Mouse (Mus musculus) neural tube, embryonic 12.5 days (tissue): ENCODE data around the gene Ctnnal1. TPM values are rescaled to one million over a fixed set of nuclear protein-coding genes. Genes with fewer than 3 reads are reported as not detected.

Experiments
- ATAC-seq: fragments of 200-750 bp; cut with Nextera tagmentation; 2 replicates; pipeline ENCODE4 v1.8.0; 2017; ENCODE audit warnings: low read depth, mild to moderate bottlenecking, moderate TSS enrichment, moderate library complexity; ENCODE audit not compliant: low FRiP score
- H3K27ac ChIP-seq: fragments of 300-500 bp; sonication (generic); 2 replicates; pipeline ENCODE4 v1.5.1; 2016
- H3K27me3 ChIP-seq: fragments of 300-500 bp; sonication (generic); replicated peaks from 2 replicates; pipeline ENCODE4 v1.6.1; 2016; ENCODE audit warnings: mild to moderate bottlenecking
- H3K36me3 ChIP-seq: fragments of 300-500 bp; sonication (generic); 2 replicates; pipeline ENCODE4 v1.6.1; 2016; ENCODE audit warnings: mild to moderate bottlenecking
- H3K4me1 ChIP-seq: fragments of 300-500 bp; sonication (generic); 2 replicates; pipeline ENCODE4 v1.6.1; 2016
- H3K4me2 ChIP-seq: fragments of 300-500 bp; sonication (generic); replicated peaks from 2 replicates; pipeline ENCODE4 v1.6.1; 2016; ENCODE audit warnings: mild to moderate bottlenecking
- H3K4me3 ChIP-seq: fragments of 300-500 bp; sonication (generic); 2 replicates; pipeline ENCODE4 v1.5.1; 2016
- H3K9ac ChIP-seq: fragments of 300-500 bp; sonication (generic); 2 replicates; pipeline ENCODE4 v1.6.1; 2016; ENCODE audit warnings: mild to moderate bottlenecking
- H3K9me3 ChIP-seq: fragments of 300-500 bp; sonication (generic); 2 replicates; pipeline ENCODE4 v1.6.1; 2016; ENCODE audit warnings: mild to moderate bottlenecking
- WGBS: fragments of 180-500 bp; shearing (Covaris S2); methylation state at CpG from one replicate; pipeline ENCODE4 v1.1.7; 2016; 5-methylcytosine and 5-hydroxymethylcytosine counted together
- polyA plus RNA-seq: library from polyadenylated mRNA; unstranded; fragments of >200 nt; fragmentation: Nextera tagmentation; extraction: Ambion mirVana; gene quantifications from 2 replicates; pipeline ENCODE4 v1.2.1, GENCODE M21; 2016

Ctnnal1 gene
- polyA plus RNA-seq, 1 experiment from 2014 or later: 23.0 TPM

DNA sequence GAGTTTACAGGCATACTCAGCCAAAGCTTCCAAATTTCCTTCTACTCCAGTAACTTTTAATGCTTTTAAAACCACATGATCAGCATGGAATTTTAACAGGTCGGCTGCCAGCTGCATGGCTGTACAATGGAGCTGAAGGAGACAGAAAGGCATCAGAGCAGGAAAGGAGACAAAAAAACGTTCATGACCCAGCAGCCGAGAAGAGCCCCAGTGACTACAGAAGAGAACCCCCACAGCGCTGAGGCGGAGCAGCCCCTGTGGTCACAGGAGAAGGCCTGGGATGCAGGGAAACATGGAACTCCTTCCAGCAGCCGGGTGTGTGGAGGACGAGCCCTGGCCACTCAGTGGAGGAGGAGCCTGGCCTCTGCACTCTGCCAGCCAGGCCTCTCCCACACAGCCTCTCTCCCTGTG is 35.5 kb downstream of the Ctnnal1 start:
- H3K27me3 ChIP-seq: no peaks in the 10 kb centered on the region
- 58% methylated on average over 7 of the region's 7 CpGs for WGBS
- no peak overlapping the region for H3K27ac ChIP-seq
- no peak for ATAC-seq
- no peak overlapping the region for H3K9ac ChIP-seq
- no peaks in the 10 kb centered on the region for H3K9me3 ChIP-seq
- H3K4me1 ChIP-seq: peaks cover 5% of the 10 kb centered on the region; the same call in 1 of the 2 replicates
- H3K36me3 ChIP-seq: peaks cover 47% of the 10 kb centered on the region
- H3K4me2 ChIP-seq: no peak overlapping the region
- H3K4me3 ChIP-seq: no peak overlapping the region

- Histone ChIP-seq H3K9me3 (no peaks in the 10 kb centered on the region), H3K27me3 (no peaks in the 10 kb centered on the region), H3K36me3 (peaks cover 44% of the 10 kb centered on the region), H3K27ac (no peak overlapping the region), H3K9ac (no peak overlapping the region), H3K4me1 (peaks cover 5% of the 10 kb centered on the region; the same call in 1 of the 2 replicates), H3K4me3 (no peak overlapping the region), H3K4me2 (no peak overlapping the region)
- ATAC-seq: no peak
- 85% methylated on average over 3 of the region's 3 CpGs for WGBS
These were observed 36.1 kb downstream of the Ctnnal1 start for GRCm38 (mm10) chr4:56828932-56829331.

- Histone ChIP-seq H3K36me3 (peaks cover 17% of the 10 kb centered on the region), H3K9ac (no peak overlapping the region), H3K4me3 (no peak overlapping the region), H3K27ac (no peak overlapping the region), H3K27me3 (no peaks in the 10 kb centered on the region), H3K9me3 (no peaks in the 10 kb centered on the region), H3K4me2 (no peak overlapping the region), H3K4me1 (no peaks in the 10 kb centered on the region)
- 90% methylated on average over 9 of the region's 9 CpGs for WGBS
- ATAC-seq: no peak
These were observed 40.8 kb downstream of the Ctnnal1 start for GRCm38 (mm10) chr4:56824231-56824630.

- Histone ChIP-seq H3K27ac (no peak overlapping the region), H3K4me3 (no peak overlapping the region), H3K4me2 (no peak overlapping the region), H3K4me1 (no peaks in the 10 kb centered on the region), H3K9ac (no peak overlapping the region), H3K36me3 (peaks cover 8% of the 10 kb centered on the region; the same call in 1 of the 2 replicates), H3K27me3 (no peaks in the 10 kb centered on the region), H3K9me3 (no peaks in the 10 kb centered on the region)
- ATAC-seq: peak; percentile 63; the same call in 1 of the 2 replicates
These were observed 44.9 kb downstream of the Ctnnal1 start for GRCm38 (mm10) chr4:56820017-56820550.

GRCm38 (mm10) chr4:56815131-56815530 is 49.9 kb downstream of the Ctnnal1 start:
- Histone ChIP-seq H3K27me3 (no peaks in the 10 kb centered on the region), H3K4me1 (no peaks in the 10 kb centered on the region), H3K4me3 (no peak overlapping the region), H3K36me3 (peaks cover 24% of the 10 kb centered on the region), H3K9ac (no peak overlapping the region), H3K9me3 (no peaks in the 10 kb centered on the region), H3K27ac (no peak overlapping the region), H3K4me2 (no peak overlapping the region)
- no peak for ATAC-seq
- 89% methylated on average over 8 of the region's 8 CpGs for WGBS

DNA sequence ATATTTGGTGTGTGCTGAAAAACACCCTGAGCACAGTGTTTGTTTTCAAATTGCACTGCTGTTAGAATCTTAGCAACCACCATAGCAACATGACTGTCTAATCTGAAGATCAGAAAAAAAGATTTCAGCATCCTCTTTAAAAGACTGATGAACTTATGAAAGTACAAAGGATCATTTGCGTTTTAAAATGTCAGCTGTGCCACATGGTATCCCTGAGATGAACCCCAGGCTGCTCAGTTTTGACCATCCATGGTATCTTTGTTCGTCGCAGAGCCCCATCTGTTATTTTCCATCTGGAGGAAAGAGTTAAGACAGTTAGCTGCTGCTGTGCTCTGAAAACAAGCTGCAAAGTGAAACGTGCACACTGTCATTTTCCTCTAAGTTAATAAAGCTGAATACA is 52.9 kb downstream of the Ctnnal1 start:
- no peak overlapping the region for H3K27ac ChIP-seq
- 83% methylated on average over 4 of the region's 4 CpGs for WGBS
- no peaks in the 10 kb centered on the region for H3K27me3 ChIP-seq
- no peak for ATAC-seq
- no peak overlapping the region for H3K9ac ChIP-seq
- no peak overlapping the region for H3K4me3 ChIP-seq
- H3K4me1 ChIP-seq: no peaks in the 10 kb centered on the region
- no peaks in the 10 kb centered on the region for H3K9me3 ChIP-seq
- peaks cover 36% of the 10 kb centered on the region for H3K36me3 ChIP-seq
- no peak overlapping the region for H3K4me2 ChIP-seq

- Histone ChIP-seq H3K27me3 (no peaks in the 10 kb centered on the region), H3K27ac (no peak overlapping the region), H3K9me3 (no peaks in the 10 kb centered on the region), H3K4me2 (no peak overlapping the region), H3K9ac (no peak overlapping the region), H3K4me1 (no peaks in the 10 kb centered on the region), H3K36me3 (peaks cover 41% of the 10 kb centered on the region), H3K4me3 (no peak overlapping the region)
- ATAC-seq: no peak
- 67% methylated on average over 3 of the region's 3 CpGs for WGBS
These were observed 53.3 kb downstream of the Ctnnal1 start for GRCm38 (mm10) chr4:56811642-56812041.

- Histone ChIP-seq H3K36me3 (peaks cover 45% of the 10 kb centered on the region), H3K9ac (no peak overlapping the region), H3K4me1 (no peaks in the 10 kb centered on the region; the same call in 1 of the 2 replicates), H3K4me3 (no peak overlapping the region), H3K4me2 (no peak overlapping the region), H3K9me3 (no peaks in the 10 kb centered on the region), H3K27me3 (no peaks in the 10 kb centered on the region), H3K27ac (no peak overlapping the region)
- 77% methylated on average over 4 of the region's 4 CpGs for WGBS
- no peak for ATAC-seq
These were observed 55.9 kb downstream of the Ctnnal1 start for GRCm38 (mm10) chr4:56809050-56809449.

DNA sequence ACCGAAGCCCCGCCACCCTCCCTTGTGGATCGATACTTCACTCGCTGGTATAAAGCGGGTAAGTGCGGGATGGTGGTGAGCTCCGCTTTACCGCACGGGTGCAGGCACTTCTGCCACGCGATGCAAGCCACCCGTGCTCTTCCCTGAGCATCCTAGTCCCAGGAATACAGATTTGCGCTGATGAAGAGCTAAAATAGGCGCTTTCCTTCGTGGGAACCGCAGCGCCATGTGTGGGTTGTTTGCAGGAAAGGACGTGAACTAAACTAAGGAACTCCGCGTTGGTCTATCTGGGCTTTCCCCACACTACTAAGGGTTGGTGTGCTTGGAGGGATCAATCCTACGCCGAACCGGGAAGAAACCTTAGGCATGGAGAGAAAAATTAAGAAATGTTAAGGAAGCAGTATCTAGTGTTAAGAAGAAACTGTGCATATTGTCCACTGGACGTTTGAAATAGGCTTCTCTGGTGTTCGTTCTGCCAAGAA is 62.3 kb downstream of the Ctnnal1 start:
- no peak for ATAC-seq
- 2% methylated on average over 25 of the region's 25 CpGs for WGBS
- Histone ChIP-seq H3K4me2 (peak overlapping the region; percentile 79), H3K9me3 (no peaks in the 10 kb centered on the region), H3K27me3 (no peaks in the 10 kb centered on the region), H3K4me3 (peak overlapping the region; percentile 88), H3K36me3 (peaks cover 41% of the 10 kb centered on the region), H3K27ac (0 out of 2 replicates have a peak overlapping the region, but pooled peaks have one; percentile 57), H3K4me1 (peaks cover 20% of the 10 kb centered on the region), H3K9ac (peak overlapping the region; percentile 87)

GRCm38 (mm10) chr4:56801907-56802668 is 62.9 kb downstream of the Ctnnal1 start, which contains the start of the genes Elp1 and Fam206a:
TSS of gene Elp1 (minus strand) at chr4:56802331.
TSS of gene Fam206a (plus strand) at chr4:56802345.
- Histone ChIP-seq H3K4me3 (peak within 1 kb of the TSS; percentile 88), H3K4me2 (peak within 1 kb of the TSS; percentile 79), H3K27me3 (no peaks in the 10 kb centered on the region), H3K36me3 (peaks cover 41% of the 10 kb centered on the region), H3K4me1 (peaks cover 20% of the 10 kb centered on the region), H3K9me3 (no peaks in the 10 kb centered on the region), H3K9ac (peak within 1 kb of the TSS; percentile 87), H3K27ac (0 out of 2 replicates have a peak within 1 kb of the TSS, but pooled peaks have one; percentile 57)
- ATAC-seq: peak; percentile 98
- WGBS: under 1% methylated on average over 72 of the region's 72 CpGs

- no peaks in the 10 kb centered on the region for H3K9me3 ChIP-seq
- no peak overlapping the region for H3K9ac ChIP-seq
- no peak overlapping the region for H3K4me3 ChIP-seq
- H3K4me1 ChIP-seq: no peaks in the 10 kb centered on the region
- peaks cover 87% of the 10 kb centered on the region for H3K36me3 ChIP-seq
- ATAC-seq: no peak
- no peaks in the 10 kb centered on the region for H3K27me3 ChIP-seq
- no peak overlapping the region for H3K27ac ChIP-seq
- WGBS: 60% methylated on average over 1 of the region's 1 CpGs
- no peak overlapping the region for H3K4me2 ChIP-seq
These were observed 73.6 kb downstream of the Ctnnal1 start for GRCm38 (mm10) chr4:56791373-56791772.

- Histone ChIP-seq H3K27ac (no peak overlapping the region), H3K27me3 (no peaks in the 10 kb centered on the region), H3K4me1 (no peaks in the 10 kb centered on the region), H3K36me3 (peaks cover 88% of the 10 kb centered on the region), H3K4me2 (no peak overlapping the region), H3K4me3 (no peak overlapping the region), H3K9ac (no peak overlapping the region), H3K9me3 (no peaks in the 10 kb centered on the region)
- 81% methylated on average over 1 of the region's 1 CpGs for WGBS
- ATAC-seq: no peak
These were observed 93.9 kb downstream of the Ctnnal1 start for GRCm38 (mm10) chr4:56771065-56771464.
